Mouse (Mus musculus) small intestine, adult 2 months (tissue): ENCODE results near the gene Cfap70. TPM values are rescaled to one million over a fixed set of nuclear protein-coding genes. Genes with fewer than 3 reads are reported as not detected.

ENCODE experiments used
- H3K27ac ChIP-seq: fragments of 200-500 bp; 2 replicates; pipeline ENCODE4 v1.5.1; 2012; ENCODE audit warnings: low read depth, low read length, control low read depth, inconsistent platforms; ENCODE audit not compliant: insufficient read depth
- H3K27me3 ChIP-seq: fragments of 200-500 bp; 2 replicates; pipeline ENCODE4 v1.6.1; 2012; ENCODE audit warnings: mild to moderate bottlenecking, moderate library complexity, low read length, inconsistent platforms; ENCODE audit not compliant: control insufficient read depth, insufficient read depth
- H3K36me3 ChIP-seq: fragments of 200-500 bp; 2 replicates; pipeline ENCODE4 v1.6.1; 2012; ENCODE audit warnings: mild to moderate bottlenecking, low read length, control low read depth, inconsistent platforms; ENCODE audit not compliant: control insufficient read depth, insufficient read depth
- H3K4me1 ChIP-seq: fragments of 200-500 bp; 2 replicates; pipeline ENCODE4 v1.6.1; 2012; ENCODE audit warnings: low read length, inconsistent platforms, mixed read lengths; ENCODE audit not compliant: control insufficient read depth, insufficient read depth, insufficient read length
- H3K4me3 ChIP-seq: fragments of 200-500 bp; 2 replicates; pipeline ENCODE4 v1.5.1; 2012; ENCODE audit warnings: low read depth, mild to moderate bottlenecking, control low read depth, inconsistent platforms, low read length, moderate library complexity
- CTCF ChIP-seq: fragments of 200-500 bp; IDR thresholded peaks from 2 replicates; pipeline ENCODE4 v1.5.1; 2012; ENCODE audit warnings: low read depth, mild to moderate bottlenecking, control low read depth, inconsistent platforms, low read length, moderate library complexity, mixed read lengths; ENCODE audit not compliant: insufficient replicate concordance, insufficient read length; ENCODE audit errors: extremely low read depth
- POLR2A ChIP-seq: fragments of 200-500 bp; IDR thresholded peaks from 2 replicates; pipeline ENCODE4 v1.6.1; 2012; ENCODE audit warnings: low read depth, mild to moderate bottlenecking, control low read depth, inconsistent platforms, low read length, moderate library complexity
- WGBS: fragments of 180-500 bp; shearing (Covaris S2); methylation state at CpG from one replicate; pipeline ENCODE4 v1.1.7; 2018; 5-methylcytosine and 5-hydroxymethylcytosine counted together
- polyA plus RNA-seq: library from polyadenylated mRNA; depleted of rRNA; stranded (reverse); fragments of >200 nt; gene quantifications from 2 replicates; pipeline ENCODE4 v1.2.3, GENCODE M21; 2012

Cfap70 gene
- polyA plus RNA-seq, 1 experiment: not detected

DNA sequence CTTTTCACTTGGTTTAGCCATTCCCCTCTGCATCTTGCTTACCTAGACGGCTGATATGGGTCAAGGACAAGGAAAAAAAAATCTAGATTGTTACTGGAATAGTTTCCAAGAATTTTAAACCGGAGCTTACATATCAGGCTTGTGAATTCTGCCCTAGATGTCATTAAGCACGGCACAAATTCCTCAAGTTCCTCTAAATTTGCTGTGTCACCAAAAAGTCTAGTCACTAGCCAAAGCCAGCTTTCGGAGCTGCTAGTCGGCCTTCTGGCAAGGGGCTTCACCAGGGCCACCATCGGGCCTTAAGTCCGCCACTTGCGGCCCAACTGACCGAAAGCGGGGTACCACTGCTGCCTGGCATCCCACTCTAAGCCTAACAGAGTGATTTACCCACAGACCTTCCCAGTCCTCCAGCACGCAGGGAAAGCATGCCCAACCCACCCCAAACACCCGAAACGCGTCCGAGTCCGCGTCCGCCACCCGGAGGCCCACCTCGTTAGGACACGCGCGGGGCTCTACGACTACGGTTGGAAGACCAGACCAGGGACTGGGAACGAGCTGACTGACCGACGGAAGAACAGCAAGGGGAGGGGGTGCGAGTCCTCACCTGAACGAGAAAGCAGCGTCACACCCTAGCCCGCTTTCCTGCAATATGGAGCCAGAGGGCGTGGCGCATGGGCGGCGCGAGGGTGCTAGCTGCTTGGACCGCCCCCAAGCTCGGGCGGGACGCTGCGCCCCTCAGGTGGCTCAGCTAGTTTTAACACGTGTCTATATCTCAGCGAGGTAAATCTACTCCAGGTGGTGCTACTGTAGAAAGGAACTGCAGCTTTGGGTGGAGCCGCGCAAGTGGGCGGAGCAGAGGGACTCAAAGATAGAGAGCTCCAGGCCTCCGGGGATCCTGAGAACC lies 27.5 kb upstream of the Cfap70 start, which contains the start of gene Anxa7:
Anxa7 (minus strand) TSS at position 843 of the 904 bp plus-strand sequence.
- Histone ChIP-seq H3K27me3 (no peaks in the 10 kb centered on the region), H3K36me3 (peaks cover 7% of the 10 kb centered on the region; the same call in 1 of the 2 replicates), H3K4me3 (peak within 1 kb of the TSS; percentile 87), H3K4me1 (peaks cover 2% of the 10 kb centered on the region), H3K27ac (peak within 1 kb of the TSS; percentile 89)
- WGBS: under 1% methylated on average over 48 of the region's 48 CpGs
- TF ChIP-seq CTCF (no peak), POLR2A (peak; percentile 70)

DNA sequence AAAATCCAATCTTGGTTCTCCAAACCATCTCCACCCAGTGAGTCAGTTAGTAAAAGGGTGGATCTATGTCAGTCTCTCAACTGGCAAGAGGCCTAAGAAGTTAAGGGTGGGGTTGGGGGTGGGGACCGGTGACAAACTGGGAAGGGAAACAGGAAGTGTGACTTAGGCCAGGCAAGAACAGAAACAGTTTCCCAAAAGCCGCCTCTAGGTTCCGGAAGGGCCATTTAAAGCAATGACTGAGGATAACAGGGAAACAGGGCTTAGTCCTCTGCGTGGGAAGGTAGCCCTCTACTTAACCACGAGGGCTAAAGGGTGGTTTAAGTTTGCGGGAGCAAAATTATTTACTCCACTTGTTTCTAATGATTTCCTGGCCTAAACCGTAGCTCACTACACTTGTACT lies 26.8 kb upstream of the Cfap70 start:
- Histone ChIP-seq H3K36me3 (peaks cover 7% of the 10 kb centered on the region; the same call in 1 of the 2 replicates), H3K27me3 (no peaks in the 10 kb centered on the region), H3K4me1 (peaks cover 2% of the 10 kb centered on the region), H3K27ac (peak overlapping the region; percentile 89), H3K4me3 (peak overlapping the region; percentile 14; the same call in 1 of the 2 replicates)
- 0% methylated on average over 7 of the region's 7 CpGs for WGBS
- TF ChIP-seq CTCF (no peak), POLR2A (no peak)

DNA sequence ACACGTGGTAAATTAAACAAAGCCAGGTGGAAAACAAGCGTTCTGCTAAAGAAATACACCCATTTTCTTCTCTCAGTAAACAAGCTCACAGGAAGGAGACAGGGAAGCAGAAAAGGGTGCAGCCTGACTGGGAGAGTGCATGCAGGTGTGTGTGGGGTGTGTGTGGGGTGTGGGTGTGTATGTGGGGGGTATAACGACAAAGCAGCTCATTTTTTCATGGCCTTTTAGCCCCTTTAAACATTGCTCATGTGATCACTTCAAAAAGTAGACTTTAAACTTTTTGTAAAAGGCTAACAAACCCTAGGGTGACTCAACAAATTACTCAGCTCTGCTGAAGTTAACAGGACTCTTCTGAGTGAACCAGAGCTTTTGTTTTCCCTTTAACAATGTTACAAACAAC lies 26.4 kb upstream of the Cfap70 start:
- H3K36me3 ChIP-seq: peaks cover 7% of the 10 kb centered on the region; the same call in 1 of the 2 replicates
- peak overlapping the region; percentile 48 for H3K4me3 ChIP-seq
- WGBS: 8% methylated on average over 3 of the region's 3 CpGs
- TF ChIP-seq CTCF (no peak), POLR2A (no peak)
- peak overlapping the region; percentile 63 for H3K27ac ChIP-seq
- peaks cover 2% of the 10 kb centered on the region for H3K4me1 ChIP-seq
- no peaks in the 10 kb centered on the region for H3K27me3 ChIP-seq

DNA sequence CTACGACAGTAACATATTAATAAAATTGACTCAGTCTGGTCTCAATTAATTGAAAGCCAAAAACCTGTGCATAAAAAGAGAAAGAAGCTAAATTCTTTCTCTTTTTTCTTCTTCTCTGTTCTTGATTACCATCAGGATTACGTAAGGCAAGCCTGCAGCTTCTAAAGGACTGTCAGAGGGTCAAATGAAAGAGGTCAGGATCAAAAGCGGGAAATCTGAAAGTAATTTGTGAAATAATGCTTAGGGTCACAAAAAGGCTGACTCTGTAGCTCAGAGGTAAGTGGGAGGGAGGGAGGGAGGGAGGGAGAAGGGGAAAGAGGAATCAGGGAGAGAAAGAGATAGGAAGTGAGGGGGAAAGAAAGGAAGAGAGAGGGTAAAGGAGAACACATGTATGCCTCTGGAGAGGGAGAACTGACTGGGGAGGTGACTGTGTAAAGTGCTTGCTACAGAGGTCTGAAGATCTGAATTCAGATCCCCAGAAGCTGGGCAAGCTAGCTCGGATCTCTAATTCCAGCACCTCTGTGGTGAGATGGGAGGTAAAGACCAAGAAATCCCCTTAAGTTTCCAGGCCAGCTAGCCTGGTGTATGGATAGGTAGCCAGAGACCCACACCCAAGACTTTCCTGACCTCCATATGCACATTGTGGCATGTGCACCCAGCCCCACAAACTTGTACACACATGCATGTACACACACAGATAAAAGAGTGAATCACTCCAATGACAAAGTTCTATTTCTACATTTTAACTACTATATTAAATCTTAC lies 25.4 kb upstream of the Cfap70 start:
- TF ChIP-seq POLR2A: no peak
- no peak for TF ChIP-seq CTCF
- H3K4me3 ChIP-seq: no peak overlapping the region
- H3K27ac ChIP-seq: no peak overlapping the region
- no peaks in the 10 kb centered on the region for H3K27me3 ChIP-seq
- peaks cover 12% of the 10 kb centered on the region for H3K36me3 ChIP-seq
- H3K4me1 ChIP-seq: peaks cover 2% of the 10 kb centered on the region
- WGBS: 75% methylated on average over 4 of the region's 4 CpGs

DNA sequence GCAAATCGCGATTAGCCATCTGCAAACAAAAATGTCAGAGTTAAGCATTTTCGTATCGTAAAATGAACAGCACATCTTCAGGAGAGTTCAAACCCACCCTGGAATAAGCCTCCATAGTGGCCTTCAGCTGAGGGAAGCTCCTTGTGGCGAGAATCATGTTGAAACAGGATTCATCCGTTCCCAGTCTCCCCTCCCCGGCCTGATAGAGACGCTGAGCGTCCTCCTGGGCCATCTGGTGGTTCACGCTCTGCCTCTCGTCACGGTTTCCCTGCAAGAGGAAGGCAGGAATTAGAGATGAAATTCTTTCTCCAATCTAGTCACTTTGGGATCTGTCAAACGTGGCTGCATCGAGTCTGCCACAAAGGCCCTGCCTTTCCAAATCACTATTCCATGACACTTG lies 8.2 kb upstream of the Cfap70 start:
- whole genome bisulfite sequencing: 89% methylated on average over 14 of the region's 14 CpGs
- H3K4me1 ChIP-seq: no peaks in the 10 kb centered on the region
- TF ChIP-seq POLR2A (no peak), CTCF (no peak)
- H3K4me3 ChIP-seq: no peak overlapping the region
- H3K27me3 ChIP-seq: no peaks in the 10 kb centered on the region
- no peak overlapping the region for H3K27ac ChIP-seq
- H3K36me3 ChIP-seq: peaks cover 73% of the 10 kb centered on the region

DNA sequence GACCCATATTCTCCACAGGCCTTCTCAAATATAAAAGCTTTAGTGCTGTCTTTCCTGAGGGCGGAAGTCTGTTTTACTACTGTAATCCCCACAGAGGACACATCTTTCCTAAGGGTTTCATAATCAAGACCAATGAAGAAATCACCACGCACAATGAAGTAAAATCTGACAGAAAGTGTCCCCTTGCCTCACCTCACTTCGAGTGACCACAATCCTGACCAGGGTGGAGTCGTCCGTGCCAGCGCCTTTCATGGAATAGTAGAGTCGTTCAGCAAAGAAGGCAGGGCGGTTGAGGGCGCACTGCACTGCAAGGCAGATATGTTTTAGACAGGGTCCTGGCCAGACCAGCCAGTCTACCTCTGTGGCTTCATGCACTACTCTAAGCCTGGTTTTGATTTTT lies 6.4 kb upstream of the Cfap70 start:
- Histone ChIP-seq H3K4me1 (no peaks in the 10 kb centered on the region), H3K27ac (no peak overlapping the region), H3K4me3 (no peak overlapping the region), H3K27me3 (no peaks in the 10 kb centered on the region), H3K36me3 (peaks cover 60% of the 10 kb centered on the region)
- WGBS: 91% methylated on average over 9 of the region's 9 CpGs
- TF ChIP-seq CTCF (no peak), POLR2A (no peak)

DNA sequence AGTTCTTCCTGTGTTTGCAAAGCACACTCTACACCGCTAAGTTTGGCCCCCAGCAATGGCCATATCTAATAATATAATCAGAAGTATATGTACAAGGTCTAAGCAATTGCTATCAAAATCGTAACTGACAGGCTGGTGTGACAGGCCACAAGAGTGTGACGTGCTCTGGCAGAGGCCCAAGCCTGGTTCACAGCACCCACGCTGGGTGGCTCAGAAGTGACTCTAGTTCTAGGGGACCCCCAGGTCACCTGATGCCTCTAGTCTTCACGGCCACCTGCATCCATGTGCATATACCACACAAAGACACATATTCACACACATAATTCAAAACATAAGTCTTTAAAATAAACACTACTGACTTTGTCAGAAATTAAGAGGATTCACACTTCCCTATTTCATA lies 903 bp upstream of the Cfap70 start:
- H3K27me3 ChIP-seq: no peaks in the 10 kb centered on the region
- 87% methylated on average over 5 of the region's 5 CpGs for WGBS
- no peak overlapping the region for H3K27ac ChIP-seq
- H3K36me3 ChIP-seq: peaks cover 19% of the 10 kb centered on the region
- peaks cover 3% of the 10 kb centered on the region; the same call in 1 of the 2 replicates for H3K4me1 ChIP-seq
- TF ChIP-seq POLR2A: no peak
- no peak for TF ChIP-seq CTCF
- no peak overlapping the region for H3K4me3 ChIP-seq
